Mouse (Mus musculus): Measurements from ENCODE around the gene Slc16a2.

Gene Slc16a2

GRCm38 (mm10) chrX:103653021-103653420, 168.8 kb downstream of the Slc16a2 start:
- DNase-seq (ENCODE audit: extremely low read depth, low read depth), result no peak

GRCm38 (mm10) chrX:103652048-103652447, 169.7 kb downstream of the Slc16a2 start:
- no peak for DNase-seq (ENCODE audit: extremely low read depth, low read depth)

All from MEL-GATA-1-ER (cell line).